Mouse (Mus musculus): ENCODE measurements around the gene Tmem132d.

Tmem132d gene

GRCm38 (mm10) chr5:128407546-128407945 lies 25.3 kb downstream of the Tmem132d start:
- no peak for DNase-seq (ENCODE audit: low read depth, low spot score)

- DNase-seq (ENCODE audit: low read depth, low spot score) = no peak
Measured at GRCm38 (mm10) chr5:128405071-128405470, 27.8 kb downstream of the Tmem132d start.

GRCm38 (mm10) chr5:128404223-128404622 lies 28.7 kb downstream of the Tmem132d start:
- no peak for DNase-seq (ENCODE audit: low read depth, low spot score)

- peak; percentile 19 for DNase-seq (ENCODE audit: low read depth, low spot score)
Measured at GRCm38 (mm10) chr5:128392372-128392771, 40.5 kb downstream of the Tmem132d start.

- peak; percentile 29 for DNase-seq (ENCODE audit: low read depth, low spot score)
Measured at GRCm38 (mm10) chr5:128389665-128390064, 43.2 kb downstream of the Tmem132d start.

- peak; percentile 83 for DNase-seq (ENCODE audit: low read depth, low spot score)
Measured at GRCm38 (mm10) chr5:128388358-128389141, 44.3 kb downstream of the Tmem132d start.

GRCm38 (mm10) chr5:128369814-128370213 lies 63.1 kb downstream of the Tmem132d start:
- no peak for DNase-seq (ENCODE audit: low read depth, low spot score)

GRCm38 (mm10) chr5:128369111-128369510 lies 63.8 kb downstream of the Tmem132d start:
- DNase-seq (ENCODE audit: low read depth, low spot score) = no peak

- no peak for DNase-seq (ENCODE audit: low read depth, low spot score)
Measured at GRCm38 (mm10) chr5:128365261-128365985, 67.5 kb downstream of the Tmem132d start.

- no peak for DNase-seq (ENCODE audit: low read depth, low spot score)
Measured at GRCm38 (mm10) chr5:128360946-128361675, 71.8 kb downstream of the Tmem132d start.

- peak; percentile 88 for DNase-seq (ENCODE audit: low read depth, low spot score)
Measured at GRCm38 (mm10) chr5:128348835-128349234, 84.0 kb downstream of the Tmem132d start.

- no peak for DNase-seq (ENCODE audit: low read depth, low spot score)
Measured at GRCm38 (mm10) chr5:128336841-128337240, 96.0 kb downstream of the Tmem132d start.

- DNase-seq (ENCODE audit: low read depth, low spot score) = no peak
Measured at GRCm38 (mm10) chr5:128332766-128333165, 100.1 kb downstream of the Tmem132d start.

GRCm38 (mm10) chr5:128330351-128330750 lies 102.5 kb downstream of the Tmem132d start:
- no peak for DNase-seq (ENCODE audit: low read depth, low spot score)

GRCm38 (mm10) chr5:128302387-128302786 lies 130.5 kb downstream of the Tmem132d start:
- no peak for DNase-seq (ENCODE audit: low read depth, low spot score)

GRCm38 (mm10) chr5:128291191-128291590 lies 141.7 kb downstream of the Tmem132d start:
- DNase-seq (ENCODE audit: low read depth, low spot score) = no peak

GRCm38 (mm10) chr5:128273255-128273654 lies 159.6 kb downstream of the Tmem132d start:
- peak; percentile 49 for DNase-seq (ENCODE audit: low read depth, low spot score)

- DNase-seq (ENCODE audit: low read depth, low spot score) = no peak
Measured at GRCm38 (mm10) chr5:128267366-128267765, 165.5 kb downstream of the Tmem132d start.

- peak; percentile 81 for DNase-seq (ENCODE audit: low read depth, low spot score)
Measured at GRCm38 (mm10) chr5:128244219-128244618, 188.7 kb downstream of the Tmem132d start.

GRCm38 (mm10) chr5:128236638-128237335 lies 196.1 kb downstream of the Tmem132d start:
- peak; percentile 38 for DNase-seq (ENCODE audit: low read depth, low spot score)

- no peak for DNase-seq (ENCODE audit: low read depth, low spot score)
Measured at GRCm38 (mm10) chr5:128235611-128236010, 197.3 kb downstream of the Tmem132d start.

All from mesoderm, embryonic 11.5 days (tissue).